Mouse (Mus musculus): ENCODE results near the gene Zfp28. TPM values are rescaled to one million over a fixed set of nuclear protein-coding genes. Genes with fewer than 3 reads are reported as not detected.

Zfp28 gene
- polyA plus RNA-seq, 1 experiment from 2014 or later: 21.5 TPM

GRCm38 (mm10) chr7:6414626-6415441, 31.7 kb downstream of the Zfp28 start:
- Histone ChIP-seq H3K4me3 (peak overlapping the region; percentile 42), H3K27ac (replicated peaks) (no peak overlapping the region), H3K27me3 (no peaks in the 10 kb centered on the region), H3K9me3 (no peaks in the 10 kb centered on the region), H3K4me2 (replicated peaks) (peak overlapping the region; percentile 49), H3K9ac (replicated peaks) (peak overlapping the region; percentile 35), H3K4me1 (no peaks in the 10 kb centered on the region), H3K36me3 (no peaks in the 10 kb centered on the region)
- WGBS: 7% methylated on average over 21 of the region's 22 CpGs
- ATAC-seq (replicated peaks): peak; percentile 88

DNA sequence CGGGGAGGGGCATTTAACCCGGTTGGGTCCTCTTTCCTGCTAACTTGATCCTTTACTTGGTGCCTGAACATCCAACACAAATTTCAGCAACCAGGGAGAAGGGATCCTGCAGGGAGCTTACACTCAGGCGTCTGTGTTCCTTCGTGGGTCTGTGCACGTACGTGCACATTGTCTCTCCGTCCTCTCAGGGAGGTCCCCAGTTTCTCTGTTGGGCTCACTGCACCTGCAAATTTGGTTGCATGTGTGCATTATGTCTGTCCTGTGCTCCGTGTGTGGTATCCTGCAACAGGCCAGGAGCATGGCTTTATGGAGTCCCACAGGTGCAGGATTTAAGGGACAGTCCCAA, 32.3 kb downstream of the Zfp28 start:
- peak overlapping the region; percentile 35 for H3K9ac ChIP-seq (replicated peaks)
- ATAC-seq (replicated peaks): no peak; the same call in 1 of the 2 replicates

GRCm38 (mm10) chr7:6419894-6420293, 36.8 kb downstream of the Zfp28 start:
- H3K4me3 ChIP-seq: no peak overlapping the region
- no peak overlapping the region for H3K27ac ChIP-seq (replicated peaks)
- WGBS: 81% methylated on average over 6 of the region's 6 CpGs
- ATAC-seq (replicated peaks): no peak
- no peaks in the 10 kb centered on the region for H3K27me3 ChIP-seq
- no peak overlapping the region for H3K9ac ChIP-seq (replicated peaks)
- H3K4me1 ChIP-seq: no peaks in the 10 kb centered on the region
- no peaks in the 10 kb centered on the region for H3K9me3 ChIP-seq
- H3K4me2 ChIP-seq (replicated peaks): no peak overlapping the region
- no peaks in the 10 kb centered on the region for H3K36me3 ChIP-seq

More for the DNA sequence above, 32.3 kb downstream of the Zfp28 start:
- Histone ChIP-seq H3K4me3 (peak overlapping the region; percentile 42), H3K27me3 (no peaks in the 10 kb centered on the region), H3K9me3 (no peaks in the 10 kb centered on the region), H3K27ac (replicated peaks) (no peak overlapping the region), H3K4me1 (no peaks in the 10 kb centered on the region), H3K36me3 (no peaks in the 10 kb centered on the region), H3K4me2 (replicated peaks) (peak overlapping the region; percentile 49)
- 11% methylated on average over 8 of the region's 8 CpGs for WGBS

DNA sequence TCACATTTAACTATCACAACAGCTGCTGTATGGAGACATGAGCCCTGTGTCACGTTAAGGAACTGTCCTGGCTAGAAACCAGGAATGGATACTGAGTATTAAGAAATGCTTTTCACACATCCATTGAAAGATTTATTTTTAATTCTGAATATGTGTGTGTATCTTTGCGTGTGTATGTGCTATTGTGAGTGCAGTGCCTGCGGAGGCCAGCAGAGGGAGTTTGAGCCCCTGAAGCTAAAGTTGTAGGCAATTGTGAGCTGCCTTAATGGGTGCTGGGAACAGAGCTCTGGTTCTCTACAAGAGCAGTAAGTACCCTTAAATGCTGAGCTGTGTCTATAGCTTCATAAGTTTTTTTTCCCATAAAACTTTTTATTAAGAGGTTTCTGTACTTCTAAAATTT, 46.3 kb downstream of the Zfp28 start:
- 89% methylated on average over 3 of the region's 3 CpGs for WGBS
- ATAC-seq (replicated peaks): no peak
- no peak overlapping the region for H3K27ac ChIP-seq (replicated peaks)

DNA sequence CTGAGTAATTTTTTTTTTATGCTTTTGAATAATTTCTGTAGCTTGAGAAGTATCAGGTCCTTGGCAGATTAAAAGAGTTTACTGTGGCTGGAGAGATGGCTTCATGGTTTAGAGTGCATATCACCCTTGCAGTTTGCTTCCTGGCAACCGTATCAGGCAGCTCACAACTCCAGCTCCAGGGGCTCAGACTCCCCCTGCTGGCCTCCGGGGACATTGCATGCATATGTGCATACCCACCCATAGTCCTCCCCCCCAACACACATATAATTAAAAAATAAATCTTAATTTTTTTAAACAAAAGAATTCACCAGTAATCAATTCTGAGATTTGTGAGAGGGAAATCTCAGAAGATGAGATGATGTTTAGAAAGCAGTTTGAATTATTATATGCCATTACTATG, 47.2 kb downstream of the Zfp28 start:
- H3K27ac ChIP-seq (replicated peaks): no peak overlapping the region
- no peak for ATAC-seq (replicated peaks)
- no peak overlapping the region for H3K4me3 ChIP-seq
- no peaks in the 10 kb centered on the region for H3K9me3 ChIP-seq
- WGBS: 30% methylated on average over 2 of the region's 2 CpGs
- H3K36me3 ChIP-seq: no peaks in the 10 kb centered on the region
- no peaks in the 10 kb centered on the region for H3K27me3 ChIP-seq
- no peak overlapping the region for H3K4me2 ChIP-seq (replicated peaks)
- no peak overlapping the region for H3K9ac ChIP-seq (replicated peaks)
- peaks cover 11% of the 10 kb centered on the region for H3K4me1 ChIP-seq

More for the DNA sequence above, 46.3 kb downstream of the Zfp28 start:
- Histone ChIP-seq H3K4me3 (no peak overlapping the region), H3K4me1 (peaks cover 4% of the 10 kb centered on the region; the same call in 1 of the 2 replicates), H3K9ac (replicated peaks) (no peak overlapping the region), H3K27me3 (no peaks in the 10 kb centered on the region), H3K36me3 (no peaks in the 10 kb centered on the region), H3K9me3 (no peaks in the 10 kb centered on the region), H3K4me2 (replicated peaks) (no peak overlapping the region)

DNA sequence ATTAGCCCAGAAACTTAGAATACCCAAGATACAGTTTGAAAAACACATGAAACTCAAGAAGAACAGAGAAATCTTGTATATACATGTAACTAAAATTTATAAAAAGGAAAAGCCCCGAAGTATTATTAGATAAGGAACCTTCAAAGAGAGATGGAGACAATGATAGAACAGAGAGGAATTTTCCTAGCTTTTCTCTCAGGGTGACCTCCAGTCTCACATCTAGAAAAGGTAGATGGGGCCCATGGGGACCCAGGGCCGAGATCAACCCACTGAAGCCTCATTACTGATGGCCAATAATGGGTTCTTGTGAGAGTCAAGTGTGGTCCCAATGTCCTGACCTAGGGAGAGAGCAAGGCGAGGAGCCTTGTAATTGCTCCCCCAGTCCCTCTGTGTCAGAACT, 55.3 kb downstream of the Zfp28 start, which contains the start of gene Olfr1344:
Gene Olfr1344, plus strand, starts transcription at position 301 of the 400 bp plus-strand sequence.
- Histone ChIP-seq H3K9ac (replicated peaks) (no peak within 1 kb of the TSS), H3K4me2 (replicated peaks) (no peak within 1 kb of the TSS), H3K36me3 (no peaks in the 10 kb centered on the region), H3K9me3 (no peaks in the 10 kb centered on the region), H3K27me3 (no peaks in the 10 kb centered on the region), H3K4me1 (peaks cover 17% of the 10 kb centered on the region), H3K27ac (replicated peaks) (no peak within 1 kb of the TSS), H3K4me3 (no peak within 1 kb of the TSS)
- WGBS: 80% methylated on average over 3 of the region's 3 CpGs
- no peak for ATAC-seq (replicated peaks)

- H3K4me2 ChIP-seq (replicated peaks): no peak overlapping the region
- ATAC-seq (replicated peaks): no peak
- H3K27ac ChIP-seq (replicated peaks): no peak overlapping the region
- 69% methylated on average over 2 of the region's 2 CpGs for WGBS
- no peak overlapping the region for H3K4me3 ChIP-seq
- no peaks in the 10 kb centered on the region for H3K4me1 ChIP-seq
- no peaks in the 10 kb centered on the region for H3K9me3 ChIP-seq
- no peak overlapping the region for H3K9ac ChIP-seq (replicated peaks)
- no peaks in the 10 kb centered on the region for H3K27me3 ChIP-seq
- H3K36me3 ChIP-seq: no peaks in the 10 kb centered on the region
Measured at GRCm38 (mm10) chr7:6441173-6441572, 58.1 kb downstream of the Zfp28 start.

Other genes with a start within 250 kb of the Zfp28 start
- 23.7 and 25.5 TPM in 2 replicates for gene Zfp787, start 227.3 kb upstream of the Zfp28 start, polyA plus RNA-seq (2015; fragmentation: Nextera tagmentation; extraction: Ambion mirVana)
- gene Zfp444, start 211.1 kb upstream of the Zfp28 start, polyA plus RNA-seq (2015; fragmentation: Nextera tagmentation; extraction: Ambion mirVana): 111 and 112 TPM in 2 replicates
- gene Galp, start 186.2 kb upstream of the Zfp28 start, polyA plus RNA-seq (2015; fragmentation: Nextera tagmentation; extraction: Ambion mirVana): not detected in 2 replicates
- not detected in 2 replicates for gene Zscan5b, start 161.0 kb upstream of the Zfp28 start, polyA plus RNA-seq (2015; fragmentation: Nextera tagmentation; extraction: Ambion mirVana)
- gene Epp13, start 130.6 kb upstream of the Zfp28 start, polyA plus RNA-seq (2015; fragmentation: Nextera tagmentation; extraction: Ambion mirVana): 0.38 TPM in 1 of 2 replicates, not detected in the other
- 15.2 and 15.8 TPM in 2 replicates for gene Zfp667, start 96.7 kb upstream of the Zfp28 start, polyA plus RNA-seq (2015; fragmentation: Nextera tagmentation; extraction: Ambion mirVana)
- gene Zfp583, start 52.0 kb upstream of the Zfp28 start, polyA plus RNA-seq (2015; fragmentation: Nextera tagmentation; extraction: Ambion mirVana): 12.3 and 13.8 TPM in 2 replicates
- gene Gm3854, start 39.5 kb upstream of the Zfp28 start, polyA plus RNA-seq (2015; fragmentation: Nextera tagmentation; extraction: Ambion mirVana): 5.7 and 6.0 TPM in 2 replicates
- 4.5 and 4.6 TPM in 2 replicates for gene Zfp78, start 20.0 kb upstream of the Zfp28 start, polyA plus RNA-seq (2015; fragmentation: Nextera tagmentation; extraction: Ambion mirVana)
- gene Smim17, start 15.4 kb downstream of the Zfp28 start, polyA plus RNA-seq (2015; fragmentation: Nextera tagmentation; extraction: Ambion mirVana): 2.6 and 3.4 TPM in 2 replicates
- 0.06 TPM in 1 of 2 replicates, not detected in the other for gene Gm20715, start 27.0 kb downstream of the Zfp28 start, polyA plus RNA-seq (2015; fragmentation: Nextera tagmentation; extraction: Ambion mirVana)
- not detected in 2 replicates for gene Olfr1344, start 55.4 kb downstream of the Zfp28 start, polyA plus RNA-seq (2015; fragmentation: Nextera tagmentation; extraction: Ambion mirVana)
- 0.03 TPM in 1 of 2 replicates, not detected in the other for gene Olfr1336, start 72.9 kb downstream of the Zfp28 start, polyA plus RNA-seq (2015; fragmentation: Nextera tagmentation; extraction: Ambion mirVana)
- gene Olfr1346, start 83.8 kb downstream of the Zfp28 start, polyA plus RNA-seq (2015; fragmentation: Nextera tagmentation; extraction: Ambion mirVana): not detected in 2 replicates
- gene Olfr5, start 103.6 kb downstream of the Zfp28 start, polyA plus RNA-seq (2015; fragmentation: Nextera tagmentation; extraction: Ambion mirVana): not detected in 2 replicates
- gene Olfr1347, start 116.5 kb downstream of the Zfp28 start, polyA plus RNA-seq (2015; fragmentation: Nextera tagmentation; extraction: Ambion mirVana): not detected in 2 replicates
- not detected in 2 replicates for gene Olfr1348, start 125.5 kb downstream of the Zfp28 start, polyA plus RNA-seq (2015; fragmentation: Nextera tagmentation; extraction: Ambion mirVana)
- not detected in 2 replicates for gene Olfr1349, start 139.7 kb downstream of the Zfp28 start, polyA plus RNA-seq (2015; fragmentation: Nextera tagmentation; extraction: Ambion mirVana)
- not detected in 2 replicates for gene Olfr1350, start 181.5 kb downstream of the Zfp28 start, polyA plus RNA-seq (2015; fragmentation: Nextera tagmentation; extraction: Ambion mirVana)